Mouse (Mus musculus) small intestine, adult 2 months (tissue): ENCODE measurements around the gene Secisbp2. TPM values are rescaled to one million over a fixed set of nuclear protein-coding genes. Genes with fewer than 3 reads are reported as not detected.

ENCODE experiments used
- H3K27ac ChIP-seq: fragments of 200-500 bp; 2 replicates; pipeline ENCODE4 v1.5.1; 2012; ENCODE audit warnings: low read depth, low read length, control low read depth, inconsistent platforms; ENCODE audit not compliant: insufficient read depth
- H3K27me3 ChIP-seq: fragments of 200-500 bp; 2 replicates; pipeline ENCODE4 v1.6.1; 2012; ENCODE audit warnings: mild to moderate bottlenecking, moderate library complexity, low read length, inconsistent platforms; ENCODE audit not compliant: control insufficient read depth, insufficient read depth
- H3K36me3 ChIP-seq: fragments of 200-500 bp; 2 replicates; pipeline ENCODE4 v1.6.1; 2012; ENCODE audit warnings: mild to moderate bottlenecking, low read length, control low read depth, inconsistent platforms; ENCODE audit not compliant: control insufficient read depth, insufficient read depth
- H3K4me1 ChIP-seq: fragments of 200-500 bp; 2 replicates; pipeline ENCODE4 v1.6.1; 2012; ENCODE audit warnings: low read length, inconsistent platforms, mixed read lengths; ENCODE audit not compliant: control insufficient read depth, insufficient read depth, insufficient read length
- H3K4me3 ChIP-seq: fragments of 200-500 bp; 2 replicates; pipeline ENCODE4 v1.5.1; 2012; ENCODE audit warnings: low read depth, mild to moderate bottlenecking, control low read depth, inconsistent platforms, low read length, moderate library complexity
- CTCF ChIP-seq: fragments of 200-500 bp; IDR thresholded peaks from 2 replicates; pipeline ENCODE4 v1.5.1; 2012; ENCODE audit warnings: low read depth, mild to moderate bottlenecking, control low read depth, inconsistent platforms, low read length, moderate library complexity, mixed read lengths; ENCODE audit not compliant: insufficient replicate concordance, insufficient read length; ENCODE audit errors: extremely low read depth
- POLR2A ChIP-seq: fragments of 200-500 bp; IDR thresholded peaks from 2 replicates; pipeline ENCODE4 v1.6.1; 2012; ENCODE audit warnings: low read depth, mild to moderate bottlenecking, control low read depth, inconsistent platforms, low read length, moderate library complexity
- WGBS: fragments of 180-500 bp; shearing (Covaris S2); methylation state at CpG from one replicate; pipeline ENCODE4 v1.1.7; 2018; 5-methylcytosine and 5-hydroxymethylcytosine counted together
- polyA plus RNA-seq: library from polyadenylated mRNA; depleted of rRNA; stranded (reverse); fragments of >200 nt; gene quantifications from 2 replicates; pipeline ENCODE4 v1.2.3, GENCODE M21; 2012

The Secisbp2 gene
- polyA plus RNA-seq, 1 experiment, result 15.3 TPM

GRCm38 (mm10) chr13:51676641-51677040 is 25.1 kb downstream of the Secisbp2 start:
- H3K27me3 ChIP-seq, result no peaks in the 10 kb centered on the region
- 70% methylated on average over 4 of the region's 4 CpGs for WGBS
- H3K27ac ChIP-seq, result no peak overlapping the region
- TF ChIP-seq CTCF (no peak), POLR2A (no peak)
- H3K4me3 ChIP-seq, result no peak overlapping the region
- no peaks in the 10 kb centered on the region for H3K4me1 ChIP-seq
- peaks cover 71% of the 10 kb centered on the region for H3K36me3 ChIP-seq

GRCm38 (mm10) chr13:51677041-51677440 is 25.5 kb downstream of the Secisbp2 start:
- H3K27ac ChIP-seq, result no peak overlapping the region
- 93% methylated on average over 12 of the region's 12 CpGs for WGBS
- TF ChIP-seq CTCF (no peak), POLR2A (no peak)
- no peaks in the 10 kb centered on the region for H3K4me1 ChIP-seq
- peaks cover 72% of the 10 kb centered on the region for H3K36me3 ChIP-seq
- no peak overlapping the region for H3K4me3 ChIP-seq
- no peaks in the 10 kb centered on the region for H3K27me3 ChIP-seq

GRCm38 (mm10) chr13:51677630-51678185 is 26.2 kb downstream of the Secisbp2 start:
- Histone ChIP-seq H3K36me3 (peaks cover 75% of the 10 kb centered on the region), H3K27me3 (no peaks in the 10 kb centered on the region), H3K27ac (no peak overlapping the region), H3K4me1 (no peaks in the 10 kb centered on the region), H3K4me3 (no peak overlapping the region)
- no peak for TF ChIP-seq POLR2A
- whole genome bisulfite sequencing, result 91% methylated on average over 7 of the region's 7 CpGs

GRCm38 (mm10) chr13:51678687-51679086 is 27.2 kb downstream of the Secisbp2 start:
- WGBS, result 93% methylated on average over 6 of the region's 6 CpGs

DNA sequence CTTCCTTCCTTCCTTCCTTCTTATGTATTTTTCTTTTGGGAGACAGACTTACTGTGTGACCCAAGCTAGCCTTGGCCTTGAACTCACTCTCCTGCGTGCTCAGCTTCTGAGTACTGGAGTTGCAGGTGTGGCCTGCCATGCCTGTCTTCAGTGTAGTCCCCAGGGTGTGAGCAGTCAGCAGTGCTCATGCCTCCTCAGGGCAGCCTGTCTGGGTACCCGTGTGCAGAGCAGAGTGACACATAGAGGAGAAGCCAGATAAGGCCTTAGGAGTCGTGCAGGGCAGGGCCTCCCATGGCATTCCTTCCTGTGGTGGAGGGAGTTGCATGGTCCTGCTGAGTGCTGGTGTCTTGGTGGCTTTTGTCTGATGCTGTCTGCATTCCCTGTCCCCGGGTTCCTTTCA is 27.8 kb downstream of the Secisbp2 start:
- H3K27me3 ChIP-seq, result no peaks in the 10 kb centered on the region
- H3K4me3 ChIP-seq, result no peak overlapping the region
- peaks cover 75% of the 10 kb centered on the region for H3K36me3 ChIP-seq
- 75% methylated on average over 4 of the region's 4 CpGs for WGBS
- no peaks in the 10 kb centered on the region for H3K4me1 ChIP-seq
- TF ChIP-seq POLR2A, result no peak
- no peak for TF ChIP-seq CTCF
- no peak overlapping the region for H3K27ac ChIP-seq

More at GRCm38 (mm10) chr13:51678687-51679086, 27.2 kb downstream of the Secisbp2 start:
- TF ChIP-seq CTCF (no peak), POLR2A (no peak)
- H3K27ac ChIP-seq, result no peak overlapping the region
- no peak overlapping the region for H3K4me3 ChIP-seq
- no peaks in the 10 kb centered on the region for H3K4me1 ChIP-seq
- peaks cover 78% of the 10 kb centered on the region for H3K36me3 ChIP-seq
- no peaks in the 10 kb centered on the region for H3K27me3 ChIP-seq

DNA sequence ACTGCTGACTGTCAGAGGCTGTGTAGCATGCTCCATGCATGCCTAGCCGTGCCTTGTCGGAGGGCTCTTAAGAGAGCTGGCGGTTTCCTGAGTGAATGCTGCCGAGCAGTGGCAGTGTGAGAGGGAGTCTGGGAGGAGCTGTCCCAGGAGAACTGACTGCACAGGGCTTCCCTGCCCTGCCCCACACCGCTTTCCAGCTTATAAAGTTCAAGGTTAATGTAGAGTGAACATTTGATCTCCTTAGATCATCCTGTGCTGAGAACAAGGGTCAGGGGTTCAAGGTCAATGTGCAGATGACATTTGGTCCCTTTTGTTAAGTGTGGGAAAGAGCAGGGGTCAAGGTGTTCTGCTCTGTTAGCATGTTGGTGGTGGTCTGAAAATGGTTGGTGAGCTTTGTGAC is 29.6 kb downstream of the Secisbp2 start:
- Histone ChIP-seq H3K4me3 (no peak overlapping the region), H3K36me3 (peaks cover 77% of the 10 kb centered on the region), H3K27ac (no peak overlapping the region), H3K27me3 (no peaks in the 10 kb centered on the region), H3K4me1 (peaks cover 7% of the 10 kb centered on the region; the same call in 1 of the 2 replicates)
- TF ChIP-seq POLR2A, result no peak
- no peak for TF ChIP-seq CTCF
- WGBS, result 86% methylated on average over 5 of the region's 5 CpGs

GRCm38 (mm10) chr13:51681634-51682033 is 30.1 kb downstream of the Secisbp2 start:
- WGBS, result 95% methylated on average over 8 of the region's 8 CpGs
- Histone ChIP-seq H3K4me3 (no peak overlapping the region), H3K27ac (no peak overlapping the region), H3K27me3 (no peaks in the 10 kb centered on the region), H3K36me3 (peaks cover 75% of the 10 kb centered on the region), H3K4me1 (peaks cover 7% of the 10 kb centered on the region; the same call in 1 of the 2 replicates)
- TF ChIP-seq CTCF, result no peak
- no peak for TF ChIP-seq POLR2A

- TF ChIP-seq POLR2A, result no peak
- Histone ChIP-seq H3K4me3 (no peak overlapping the region), H3K27me3 (no peaks in the 10 kb centered on the region), H3K4me1 (peaks cover 7% of the 10 kb centered on the region; the same call in 1 of the 2 replicates), H3K27ac (no peak overlapping the region), H3K36me3 (peaks cover 57% of the 10 kb centered on the region)
- 73% methylated on average over 7 of the region's 7 CpGs for WGBS
Observed at GRCm38 (mm10) chr13:51685290-51685966, 33.9 kb downstream of the Secisbp2 start.
